Comparison of ENCODE assay signal across 25 mouse cellular contexts in the genomic region with DNA sequence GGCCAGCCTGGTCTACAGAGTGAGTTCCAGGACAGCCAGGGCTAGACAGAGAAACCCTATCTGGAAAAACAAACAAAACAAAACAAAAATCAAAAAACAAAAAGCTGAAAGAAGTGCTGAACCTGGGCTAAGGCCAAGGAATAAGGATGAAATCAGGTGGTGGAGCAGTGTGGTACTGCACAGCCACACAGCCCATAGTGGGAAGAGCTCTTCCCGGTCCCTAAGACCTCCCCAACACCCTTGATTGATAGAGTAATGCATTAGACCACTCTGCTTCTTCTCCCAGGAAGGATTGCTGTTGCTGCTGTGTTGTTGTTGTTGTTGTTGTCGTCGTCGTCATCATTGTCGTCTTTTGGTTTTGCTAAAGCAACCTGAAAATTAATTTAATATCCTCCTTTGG.
DNase-seq lines count a peak whose midpoint lies in the region; ATAC-seq lines count a peak whose summit lies in the region.
"Had no signal": no experiment of that assay in that cellular context is flagged by ENCODE, and none has a peak within 500 bp of the region (broad histone marks: within the 10 kb centered on the region; RNA-seq: fewer than 3 reads in every experiment).

No protein-coding gene starts in this region.

- 0 out of 2 replicates have a peak, but pooled peaks have one; percentile 56 for ATAC-seq in kidney, embryonic 14.5 days (ENCODE audit: low FRiP score, low TSS enrichment)
- no peak for ATAC-seq in midbrain, embryonic 11.5 days (ENCODE audit: low FRiP score)
- no peak for ATAC-seq in midbrain, embryonic 14.5 days (ENCODE audit: low FRiP score, low TSS enrichment)
- no peak for ATAC-seq in neural tube, embryonic 13.5 days (ENCODE audit: low read depth)
- ATAC-seq: CD4-positive, CD25-positive, alpha-beta regulatory T cell, adult 4 months; forebrain, embryonic 13.5 days; hindbrain, embryonic 16.5 days had no signal

- no peak for DNase-seq in kidney, adult 18-20 months
- peak; percentile 17 for DNase-seq in midbrain, embryonic 11.5 days (ENCODE audit: low spot score, missing footprints)
- no peak for DNase-seq in midbrain, embryonic 14.5 days
- no peak for DNase-seq in neural tube, embryonic 10.5 days (ENCODE audit: extremely low spot score, low spot score)
- DNase-seq: adrenal gland, adult 2 months; adrenal gland, postnatal 14 days; cerebellum, adult 11 months; cerebellum, adult 2 months; cerebellum, adult 9-11 months; cerebellum, postnatal 25 days; gastrocnemius, postnatal 25 days; heart, adult 18-20 months; heart, postnatal 10 days; heart, postnatal 36 days had no signal

- no peaks in the 10 kb centered on the region for H3K27me3 ChIP-seq in kidney, embryonic 14.5 days (ENCODE audit: control insufficient read depth, insufficient read depth, low read length)
- no peaks in the 10 kb centered on the region for H3K27me3 ChIP-seq in midbrain, embryonic 11.5 days (ENCODE audit: control insufficient read depth, insufficient read depth, low read length)
- H3K27me3 ChIP-seq in midbrain, embryonic 14.5 days (ENCODE audit: control insufficient read depth, insufficient read depth, low read length): no peaks in the 10 kb centered on the region
- H3K27me3 ChIP-seq in neural tube, embryonic 13.5 days: peaks cover 88% of the 10 kb centered on the region
- H3K27me3 ChIP-seq: embryonic facial prominence, embryonic 15.5 days; heart, embryonic 12.5 days had no signal

- H3K9me3 ChIP-seq in kidney, embryonic 14.5 days (ENCODE audit: control insufficient read depth, low read length): no peaks in the 10 kb centered on the region
- no peaks in the 10 kb centered on the region for H3K9me3 ChIP-seq in midbrain, embryonic 11.5 days (ENCODE audit: control insufficient read depth, low read length)
- H3K9me3 ChIP-seq in midbrain, embryonic 14.5 days (ENCODE audit: control insufficient read depth, low read length): no peaks in the 10 kb centered on the region
- H3K9me3 ChIP-seq in neural tube, embryonic 13.5 days: no peaks in the 10 kb centered on the region
- H3K9me3 ChIP-seq: embryonic facial prominence, embryonic 12.5 days; embryonic facial prominence, embryonic 15.5 days; forebrain, embryonic 13.5 days; heart, embryonic 12.5 days; heart, embryonic 15.5 days; hindbrain, embryonic 10.5 days; hindbrain, embryonic 13.5 days had no signal

- H3K27ac ChIP-seq in kidney, embryonic 14.5 days (ENCODE audit: low read depth, low read length): no peak overlapping the region
- no peak overlapping the region for H3K27ac ChIP-seq in midbrain, embryonic 11.5 days (ENCODE audit: low read depth, low read length)
- H3K27ac ChIP-seq in midbrain, embryonic 14.5 days (replicated peaks; ENCODE audit: low read depth, low read length): no peak overlapping the region
- 0 out of 2 replicates have a peak overlapping the region, but pooled peaks have one; percentile 5 for H3K27ac ChIP-seq in neural tube, embryonic 13.5 days (replicated peaks)
- H3K27ac ChIP-seq: embryonic facial prominence, embryonic 12.5 days; embryonic facial prominence, embryonic 15.5 days; forebrain, embryonic 13.5 days; heart, embryonic 15.5 days; hindbrain, embryonic 10.5 days; hindbrain, embryonic 13.5 days had no signal

- no peaks in the 10 kb centered on the region for H3K36me3 ChIP-seq in kidney, embryonic 14.5 days (ENCODE audit: control insufficient read depth, insufficient read depth, low read length)
- no peaks in the 10 kb centered on the region for H3K36me3 ChIP-seq in midbrain, embryonic 11.5 days (ENCODE audit: control insufficient read depth, insufficient read depth, low read length)
- H3K36me3 ChIP-seq in midbrain, embryonic 14.5 days (ENCODE audit: control insufficient read depth, insufficient read depth, low read length): no peaks in the 10 kb centered on the region
- H3K36me3 ChIP-seq in neural tube, embryonic 13.5 days: no peaks in the 10 kb centered on the region
- H3K36me3 ChIP-seq: embryonic facial prominence, embryonic 12.5 days; embryonic facial prominence, embryonic 15.5 days; heart, embryonic 12.5 days; heart, embryonic 15.5 days; hindbrain, embryonic 10.5 days; hindbrain, embryonic 13.5 days had no signal

- no peak overlapping the region for H3K9ac ChIP-seq in kidney, embryonic 14.5 days (ENCODE audit: low read depth, low read length)
- H3K9ac ChIP-seq in midbrain, embryonic 11.5 days (ENCODE audit: low read length): no peak overlapping the region
- no peak overlapping the region for H3K9ac ChIP-seq in midbrain, embryonic 14.5 days (replicated peaks; ENCODE audit: low read length)
- no peak overlapping the region for H3K9ac ChIP-seq in neural tube, embryonic 13.5 days
- H3K9ac ChIP-seq: embryonic facial prominence, embryonic 12.5 days; embryonic facial prominence, embryonic 15.5 days; forebrain, embryonic 13.5 days; heart, embryonic 12.5 days; heart, embryonic 15.5 days; hindbrain, embryonic 13.5 days had no signal

- H3K4me2 ChIP-seq in kidney, embryonic 14.5 days (replicated peaks; ENCODE audit: low read depth, low read length): no peak overlapping the region
- H3K4me2 ChIP-seq in midbrain, embryonic 11.5 days: no peak overlapping the region
- H3K4me2 ChIP-seq in midbrain, embryonic 14.5 days (ENCODE audit: low read length): no peak overlapping the region
- H3K4me2 ChIP-seq in neural tube, embryonic 13.5 days: no peak overlapping the region
- H3K4me2 ChIP-seq: embryonic facial prominence, embryonic 12.5 days; embryonic facial prominence, embryonic 15.5 days; forebrain, embryonic 13.5 days; heart, embryonic 12.5 days; heart, embryonic 15.5 days; hindbrain, embryonic 13.5 days had no signal

- 72% methylated on average over 5 of the region's 5 CpGs for WGBS in kidney, embryonic 14.5 days
- 88% methylated on average over 5 of the region's 5 CpGs for WGBS in midbrain, embryonic 11.5 days
- WGBS in midbrain, embryonic 14.5 days: 77% methylated on average over 5 of the region's 5 CpGs
- 50% methylated on average over 5 of the region's 5 CpGs for WGBS in neural tube, embryonic 13.5 days

- H3K4me1 ChIP-seq in kidney, embryonic 14.5 days (ENCODE audit: control insufficient read depth, insufficient read depth, low read length): no peaks in the 10 kb centered on the region
- H3K4me1 ChIP-seq in midbrain, embryonic 11.5 days (ENCODE audit: control insufficient read depth, insufficient read depth, low read length): no peaks in the 10 kb centered on the region
- H3K4me1 ChIP-seq in midbrain, embryonic 14.5 days (ENCODE audit: control insufficient read depth, insufficient read depth, low read length): no peaks in the 10 kb centered on the region
- peaks cover 10% of the 10 kb centered on the region; the same call in 1 of the 2 replicates for H3K4me1 ChIP-seq in neural tube, embryonic 13.5 days (replicated peaks)
- H3K4me1 ChIP-seq: embryonic facial prominence, embryonic 12.5 days; embryonic facial prominence, embryonic 15.5 days; heart, embryonic 15.5 days; hindbrain, embryonic 10.5 days had no signal

- H3K4me3 ChIP-seq in kidney, embryonic 14.5 days (ENCODE audit: low read length): no peak overlapping the region
- no peak overlapping the region for H3K4me3 ChIP-seq in midbrain, embryonic 11.5 days (ENCODE audit: low read depth, low read length)
- no peak overlapping the region for H3K4me3 ChIP-seq in midbrain, embryonic 14.5 days (replicated peaks; ENCODE audit: low read depth, low read length)
- H3K4me3 ChIP-seq in neural tube, embryonic 13.5 days: no peak overlapping the region
- H3K4me3 ChIP-seq: embryonic facial prominence, embryonic 12.5 days; embryonic facial prominence, embryonic 15.5 days; forebrain, embryonic 13.5 days; heart, embryonic 12.5 days; heart, embryonic 15.5 days; hindbrain, embryonic 10.5 days; hindbrain, embryonic 13.5 days had no signal
